Mouse (Mus musculus) adrenal gland, adult 18-20 months (tissue): ENCODE measurements around the gene Tspan31. TPM values are rescaled to one million over a fixed set of nuclear protein-coding genes. Genes with fewer than 3 reads are reported as not detected.

Source experiments
- DNase-seq, 2 experiments: peaks; one replicate each; pipeline ENCODE4 v3.0.0; 2021 to 2022; ENCODE audit warnings: low spot score in 2 of 2
- long read RNA-seq, 2 experiments: library from polyadenylated mRNA; stranded (forward); transcript quantifications; one replicate each; pipeline ENCODE4 v2.0.0; 2021
- total RNA-seq, 2 experiments: library from RNA; stranded (reverse); gene quantifications; 1 replicate in 1 of 2; 2 replicates in 1 of 2; pipeline ENCODE4 v1.2.3; 2021

The Tspan31 gene
- total RNA-seq, result 100 to 1,000 TPM; 106 to 107 TPM
- long read RNA-seq, experiment 1, transcript Tspan31-201 (6 exons, 1,556 nt), result major isoform, 76 of 77 reads
- long read RNA-seq, experiment 1, partial matches to known transcripts, result 0 of 77 reads
- long read RNA-seq, experiment 1, other reads (novel, unspliced or antisense), result 1 of 77 reads
- long read RNA-seq, experiment 2, transcript Tspan31-201 (6 exons, 1,556 nt), result major isoform, 132 of 141 reads
- long read RNA-seq, experiment 2, partial matches to known transcripts, result 6 of 141 reads
- long read RNA-seq, experiment 2, other reads (novel, unspliced or antisense), result 3 of 141 reads

DNA sequence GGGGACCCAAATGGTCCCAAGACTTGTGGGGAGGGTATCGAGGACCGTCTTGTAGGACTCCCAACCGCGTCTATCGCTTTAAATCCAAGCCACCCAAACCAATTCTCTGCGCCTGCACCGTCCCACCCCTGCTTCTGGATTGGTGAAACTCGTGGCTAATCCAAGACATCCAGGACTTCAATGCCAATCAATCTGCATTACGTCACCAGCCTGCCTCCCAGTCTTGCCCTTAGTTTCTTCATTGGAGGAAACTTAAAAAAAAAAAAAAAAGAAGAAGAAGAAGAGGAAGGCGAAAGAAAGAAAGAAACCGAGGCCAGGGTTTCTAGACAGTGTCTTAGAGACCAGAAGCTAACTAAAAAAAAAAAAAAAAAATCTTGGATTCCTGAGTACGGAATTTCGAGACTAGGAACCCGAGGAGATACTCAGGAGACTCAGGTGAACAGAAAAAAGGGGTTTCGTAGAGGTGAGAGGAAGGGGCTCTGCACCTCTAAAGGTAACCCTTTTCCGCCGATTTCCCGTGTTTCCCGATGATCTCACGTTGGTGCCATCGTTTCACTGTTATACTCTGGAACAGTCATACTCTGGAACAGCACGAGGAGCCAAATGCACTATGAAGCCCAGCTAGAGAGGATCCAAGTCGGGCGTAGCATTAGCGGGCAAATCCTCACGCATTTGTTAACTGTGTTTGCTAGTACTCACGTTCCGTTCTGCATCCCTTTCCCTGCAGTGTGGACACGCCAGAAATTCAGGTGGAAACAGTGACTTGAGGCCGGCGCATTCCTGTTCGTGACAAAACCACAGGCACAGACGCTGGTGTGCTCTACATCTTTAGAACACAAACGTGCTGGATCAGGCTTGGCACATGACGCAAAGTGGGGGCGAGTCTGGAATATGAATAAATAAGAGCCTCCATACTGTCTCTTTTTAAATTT is at the start of gene Tspan31:
Gene Tspan31, minus strand, starts transcription at position 75 of the 932 bp plus-strand sequence.
- DNase-seq, result peak; percentile 68 to 71

- no peak for DNase-seq
Measured at GRCm38 (mm10) chr10:127119229-127119628, 49.2 kb upstream of the Tspan31 start.

GRCm38 (mm10) chr10:127118470-127118869 is 48.4 kb upstream of the Tspan31 start:
- DNase-seq, result no peak

DNA sequence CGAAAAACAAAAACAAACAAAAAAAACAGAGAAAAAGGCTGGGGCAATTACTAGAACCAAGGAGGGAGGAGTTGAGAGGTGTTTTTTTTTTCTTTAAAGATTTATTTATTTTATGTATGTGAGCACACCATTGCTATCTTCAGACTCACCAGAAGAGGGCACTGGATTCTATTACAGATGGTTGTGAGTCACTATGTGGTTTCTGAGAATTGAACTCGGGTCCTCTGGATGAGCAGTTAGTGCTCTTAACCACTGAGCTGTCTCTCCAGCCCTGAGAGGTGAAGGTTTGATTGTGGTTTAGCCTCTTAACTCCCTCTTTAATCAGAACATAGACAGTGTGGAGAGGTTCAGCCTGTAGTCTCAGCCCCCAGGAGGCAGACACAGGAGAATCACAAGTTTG is 45.0 kb upstream of the Tspan31 start:
- DNase-seq, result no peak

DNA sequence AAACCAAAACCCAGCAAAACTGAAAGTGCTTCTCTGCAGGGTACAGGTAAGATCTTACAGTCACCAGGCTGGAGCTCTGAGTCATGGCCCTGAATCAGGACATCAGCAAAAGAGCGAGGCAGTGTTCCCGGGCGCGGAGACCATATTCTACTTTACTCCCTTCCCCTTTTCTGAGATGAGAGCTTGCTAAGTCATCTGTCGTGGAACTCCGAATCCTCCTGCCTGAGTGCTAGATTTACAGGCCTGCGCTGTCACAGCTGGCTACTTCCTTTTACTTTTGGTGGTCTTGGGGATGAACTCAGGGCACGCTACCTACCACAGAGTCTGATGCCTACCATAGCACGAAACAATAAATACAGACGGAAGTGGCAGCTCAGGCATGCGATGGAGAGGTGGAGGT is 44.3 kb upstream of the Tspan31 start:
- DNase-seq, result no peak

- DNase-seq, result no peak
Measured at GRCm38 (mm10) chr10:127111001-127111887, 41.2 kb upstream of the Tspan31 start.

- DNase-seq, result no peak
Measured at GRCm38 (mm10) chr10:127108262-127108583, 38.2 kb upstream of the Tspan31 start.

GRCm38 (mm10) chr10:127107563-127108261 is 37.6 kb upstream of the Tspan31 start:
- no peak for DNase-seq

GRCm38 (mm10) chr10:127103631-127104030 is 33.6 kb upstream of the Tspan31 start:
- no peak for DNase-seq

DNA sequence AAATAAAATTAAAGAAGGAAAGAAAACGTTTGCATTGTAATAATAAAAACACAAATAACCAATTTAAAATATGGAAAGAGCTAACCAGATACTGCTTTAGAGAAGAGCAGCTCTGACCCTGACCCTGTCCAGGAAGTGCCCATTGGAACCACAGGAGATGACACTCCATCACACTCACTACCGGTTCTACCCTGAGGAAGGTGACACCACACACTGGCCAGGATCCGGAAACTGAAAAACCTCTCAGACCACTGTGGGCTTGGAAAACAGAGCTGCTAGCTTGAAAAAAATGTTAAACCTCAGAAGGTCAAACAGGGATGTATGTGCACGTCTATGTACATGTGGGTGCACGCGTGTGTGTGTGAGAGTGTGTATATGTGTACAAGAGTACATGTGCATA is 31.1 kb upstream of the Tspan31 start:
- DNase-seq, result no peak

- DNase-seq, result no peak
Measured at GRCm38 (mm10) chr10:127100414-127100813, 30.4 kb upstream of the Tspan31 start.

DNA sequence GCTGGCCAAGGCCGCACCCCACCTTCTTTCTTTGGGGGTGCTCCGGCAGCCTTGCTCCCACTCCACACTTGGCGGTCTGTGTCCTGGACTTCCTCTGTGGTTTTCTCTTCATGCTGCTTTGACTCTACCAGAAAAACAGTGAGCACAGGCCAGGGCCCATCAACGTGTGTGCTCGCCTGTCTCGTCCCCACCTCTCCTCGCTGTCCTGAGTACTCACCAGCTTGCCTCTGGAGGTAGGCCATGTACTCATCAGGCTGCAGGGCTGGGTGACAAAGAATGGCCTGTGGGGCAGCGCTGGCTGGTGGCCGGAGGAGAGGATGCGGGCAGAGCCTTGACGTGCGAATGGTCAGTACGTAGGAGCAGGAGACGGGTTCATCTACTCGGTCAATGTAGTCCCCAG is 29.8 kb upstream of the Tspan31 start:
- DNase-seq, result no peak

DNA sequence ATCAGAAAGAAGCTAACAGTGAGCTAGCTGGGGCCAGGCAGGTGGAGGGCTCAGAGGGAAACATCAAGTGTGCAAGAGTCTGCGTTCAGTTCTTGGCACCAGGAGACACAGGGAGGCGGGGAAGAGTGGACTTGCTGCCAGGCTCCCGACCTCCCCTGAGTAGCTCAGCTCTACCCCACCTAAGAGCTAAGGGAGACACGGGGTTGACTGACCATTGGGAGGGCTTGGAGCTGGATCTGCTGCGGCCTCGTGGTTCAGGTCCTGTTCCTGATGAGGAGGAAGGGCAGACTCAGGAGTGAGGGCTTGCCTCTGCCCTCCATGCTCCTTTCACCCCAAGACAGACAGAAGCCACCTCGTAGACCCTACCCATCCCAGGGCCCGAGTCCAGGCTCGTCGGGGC is 29.1 kb upstream of the Tspan31 start:
- no peak for DNase-seq

GRCm38 (mm10) chr10:127098514-127098913 is 28.4 kb upstream of the Tspan31 start:
- DNase-seq, result no peak

DNA sequence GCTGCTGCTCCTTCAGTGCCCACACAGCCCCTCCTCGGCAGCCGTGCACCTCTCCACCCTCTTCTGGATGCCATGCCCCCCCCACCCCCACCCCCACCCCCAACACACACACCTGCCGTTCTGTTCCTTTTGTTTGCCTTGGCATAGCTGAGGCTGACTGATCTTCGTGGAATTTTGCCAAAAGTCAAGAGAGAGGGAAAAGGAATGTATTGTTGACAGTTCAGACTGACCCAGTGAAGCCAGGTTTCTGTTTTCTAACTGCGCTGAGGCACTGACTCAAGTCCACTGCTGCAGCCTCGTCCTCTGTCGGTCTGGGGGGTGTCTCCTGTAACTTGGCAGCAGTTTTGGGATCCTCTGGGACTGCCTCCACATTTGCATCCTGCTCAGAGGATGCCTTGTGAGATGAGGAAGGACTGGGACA is 24.3 kb upstream of the Tspan31 start:
- no peak for DNase-seq

GRCm38 (mm10) chr10:127092742-127093141 is 22.7 kb upstream of the Tspan31 start:
- DNase-seq, result no peak

- DNase-seq, result peak; percentile 43 to 47
Measured at GRCm38 (mm10) chr10:127091507-127092396, 21.7 kb upstream of the Tspan31 start.

GRCm38 (mm10) chr10:127090560-127091411 is 20.7 kb upstream of the Tspan31 start:
- DNase-seq, result peak in 1 of 2 experiments; percentile 48

- no peak for DNase-seq
Measured at GRCm38 (mm10) chr10:127085633-127086032, 15.6 kb upstream of the Tspan31 start.
